Mouse (Mus musculus): ENCODE data around the gene Cdk1. TPM values are rescaled to one million over a fixed set of nuclear protein-coding genes. Genes with fewer than 3 reads are reported as not detected.

The Cdk1 gene
- polyA plus RNA-seq, 1 experiment from 2014 or later, result 410 TPM

GRCm38 (mm10) chr10:69335611-69336010 is 17.1 kb downstream of the Cdk1 start:
- WGBS, result 87% methylated on average over 4 of the region's 4 CpGs
- peaks cover 79% of the 10 kb centered on the region for H3K36me3 ChIP-seq
- no peaks in the 10 kb centered on the region for H3K27me3 ChIP-seq (ENCODE audit: insufficient read depth, poor library complexity, severe bottlenecking)

GRCm38 (mm10) chr10:69335195-69335536 is 17.6 kb downstream of the Cdk1 start:
- no peaks in the 10 kb centered on the region for H3K4me1 ChIP-seq (replicated peaks)
- no peak overlapping the region for H3K4me3 ChIP-seq
- no peaks in the 10 kb centered on the region for H3K27me3 ChIP-seq (ENCODE audit: insufficient read depth, poor library complexity, severe bottlenecking)
- DNase-seq (ENCODE audit: low spot score), result no peak
- no peaks in the 10 kb centered on the region for H3K9me3 ChIP-seq
- H3K36me3 ChIP-seq, result peaks cover 74% of the 10 kb centered on the region
- 76% methylated on average over 7 of the region's 7 CpGs for WGBS
- no peak overlapping the region for H3K27ac ChIP-seq

More at GRCm38 (mm10) chr10:69335611-69336010, 17.1 kb downstream of the Cdk1 start:
- Histone ChIP-seq H3K9me3 (no peaks in the 10 kb centered on the region), H3K4me1 (replicated peaks) (no peaks in the 10 kb centered on the region), H3K4me3 (no peak overlapping the region), H3K27ac (no peak overlapping the region)
- no peak for DNase-seq (ENCODE audit: low spot score)

GRCm38 (mm10) chr10:69334271-69335194 is 18.2 kb downstream of the Cdk1 start:
- Histone ChIP-seq H3K9me3 (no peaks in the 10 kb centered on the region), H3K27me3 (ENCODE audit: insufficient read depth, poor library complexity, severe bottlenecking) (no peaks in the 10 kb centered on the region), H3K36me3 (peaks cover 68% of the 10 kb centered on the region), H3K4me3 (no peak overlapping the region), H3K4me1 (replicated peaks) (no peaks in the 10 kb centered on the region), H3K27ac (no peak overlapping the region)
- 87% methylated on average over 16 of the region's 16 CpGs for WGBS
- DNase-seq (ENCODE audit: low spot score), result no peak

GRCm38 (mm10) chr10:69333212-69333611 is 19.5 kb downstream of the Cdk1 start:
- Histone ChIP-seq H3K4me1 (replicated peaks) (no peaks in the 10 kb centered on the region), H3K27me3 (ENCODE audit: insufficient read depth, poor library complexity, severe bottlenecking) (no peaks in the 10 kb centered on the region), H3K36me3 (peaks cover 55% of the 10 kb centered on the region), H3K27ac (no peak overlapping the region), H3K9me3 (no peaks in the 10 kb centered on the region), H3K4me3 (no peak overlapping the region)
- DNase-seq (ENCODE audit: low spot score), result no peak
- WGBS, result 94% methylated on average over 11 of the region's 11 CpGs

GRCm38 (mm10) chr10:69331231-69331630 is 21.5 kb downstream of the Cdk1 start:
- Histone ChIP-seq H3K4me3 (no peak overlapping the region), H3K27ac (no peak overlapping the region), H3K36me3 (peaks cover 35% of the 10 kb centered on the region), H3K4me1 (replicated peaks) (no peaks in the 10 kb centered on the region), H3K27me3 (ENCODE audit: insufficient read depth, poor library complexity, severe bottlenecking) (no peaks in the 10 kb centered on the region), H3K9me3 (no peaks in the 10 kb centered on the region)
- 84% methylated on average over 6 of the region's 6 CpGs for WGBS
- no peak for DNase-seq (ENCODE audit: low spot score)

- Histone ChIP-seq H3K36me3 (peaks cover 9% of the 10 kb centered on the region), H3K27ac (no peak overlapping the region), H3K9me3 (no peaks in the 10 kb centered on the region), H3K4me1 (replicated peaks) (no peaks in the 10 kb centered on the region), H3K4me3 (no peak overlapping the region), H3K27me3 (ENCODE audit: insufficient read depth, poor library complexity, severe bottlenecking) (no peaks in the 10 kb centered on the region)
- no peak for DNase-seq (ENCODE audit: low spot score)
- WGBS, result 87% methylated on average over 4 of the region's 4 CpGs
Observed at GRCm38 (mm10) chr10:69328656-69329046, 24.1 kb downstream of the Cdk1 start.

- WGBS, result 91% methylated on average over 12 of the region's 12 CpGs
- H3K27me3 ChIP-seq (ENCODE audit: insufficient read depth, poor library complexity, severe bottlenecking), result no peaks in the 10 kb centered on the region
- peaks cover 4% of the 10 kb centered on the region for H3K36me3 ChIP-seq
- H3K27ac ChIP-seq, result no peak overlapping the region
- no peaks in the 10 kb centered on the region for H3K9me3 ChIP-seq
- no peak overlapping the region for H3K4me3 ChIP-seq
- no peak for DNase-seq (ENCODE audit: low spot score)
- H3K4me1 ChIP-seq (replicated peaks), result no peaks in the 10 kb centered on the region
Observed at GRCm38 (mm10) chr10:69328029-69328655, 24.6 kb downstream of the Cdk1 start.

- H3K4me1 ChIP-seq (replicated peaks), result no peaks in the 10 kb centered on the region
- H3K27ac ChIP-seq, result no peak overlapping the region
- 67% methylated on average over 8 of the region's 8 CpGs for WGBS
- H3K27me3 ChIP-seq (ENCODE audit: insufficient read depth, poor library complexity, severe bottlenecking), result no peaks in the 10 kb centered on the region
- no peaks in the 10 kb centered on the region for H3K36me3 ChIP-seq
- no peak for DNase-seq (ENCODE audit: low spot score)
- no peaks in the 10 kb centered on the region for H3K9me3 ChIP-seq
- H3K4me3 ChIP-seq, result no peak overlapping the region
Observed at GRCm38 (mm10) chr10:69327362-69327761, 25.4 kb downstream of the Cdk1 start.

GRCm38 (mm10) chr10:69326433-69326832 is 26.3 kb downstream of the Cdk1 start:
- DNase-seq (ENCODE audit: low spot score), result no peak
- WGBS, result 92% methylated on average over 3 of the region's 3 CpGs
- no peaks in the 10 kb centered on the region for H3K4me1 ChIP-seq (replicated peaks)

GRCm38 (mm10) chr10:69324816-69325215 is 27.9 kb downstream of the Cdk1 start:
- Histone ChIP-seq H3K9me3 (no peaks in the 10 kb centered on the region), H3K4me1 (replicated peaks) (no peaks in the 10 kb centered on the region), H3K36me3 (no peaks in the 10 kb centered on the region), H3K4me3 (no peak overlapping the region), H3K27ac (no peak overlapping the region), H3K27me3 (ENCODE audit: insufficient read depth, poor library complexity, severe bottlenecking) (no peaks in the 10 kb centered on the region)
- 89% methylated on average over 7 of the region's 7 CpGs for WGBS
- no peak for DNase-seq (ENCODE audit: low spot score)

More at GRCm38 (mm10) chr10:69326433-69326832, 26.3 kb downstream of the Cdk1 start:
- Histone ChIP-seq H3K9me3 (no peaks in the 10 kb centered on the region), H3K36me3 (no peaks in the 10 kb centered on the region), H3K4me3 (no peak overlapping the region), H3K27me3 (ENCODE audit: insufficient read depth, poor library complexity, severe bottlenecking) (no peaks in the 10 kb centered on the region), H3K27ac (no peak overlapping the region)

- no peaks in the 10 kb centered on the region for H3K4me1 ChIP-seq (replicated peaks)
- H3K9me3 ChIP-seq, result no peaks in the 10 kb centered on the region
- no peaks in the 10 kb centered on the region for H3K36me3 ChIP-seq
- WGBS, result 82% methylated on average over 13 of the region's 13 CpGs
- no peaks in the 10 kb centered on the region for H3K27me3 ChIP-seq (ENCODE audit: insufficient read depth, poor library complexity, severe bottlenecking)
- no peak overlapping the region for H3K4me3 ChIP-seq
- DNase-seq (ENCODE audit: low spot score), result no peak
- no peak overlapping the region for H3K27ac ChIP-seq
Observed at GRCm38 (mm10) chr10:69323986-69324385, 28.8 kb downstream of the Cdk1 start.

- 51% methylated on average over 15 of the region's 15 CpGs for WGBS
- no peak overlapping the region for H3K27ac ChIP-seq
Observed at GRCm38 (mm10) chr10:69321519-69322035, 31.2 kb downstream of the Cdk1 start.

More at GRCm38 (mm10) chr10:69321519-69322035, 31.2 kb downstream of the Cdk1 start:
- Histone ChIP-seq H3K4me3 (no peak overlapping the region), H3K36me3 (no peaks in the 10 kb centered on the region), H3K4me1 (replicated peaks) (no peaks in the 10 kb centered on the region), H3K27me3 (ENCODE audit: insufficient read depth, poor library complexity, severe bottlenecking) (no peaks in the 10 kb centered on the region), H3K9me3 (no peaks in the 10 kb centered on the region)
- DNase-seq (ENCODE audit: low spot score), result no peak

Measured in hindbrain, embryonic 10.5 days (tissue).